Mouse (Mus musculus) kidney, embryonic 15.5 days (tissue): Measurements from ENCODE around the gene Atg4d. TPM values are rescaled to one million over a fixed set of nuclear protein-coding genes. Genes with fewer than 3 reads are reported as not detected.
A peak's percentile ranks its signal among the peaks of the same experiment; 100 is the strongest.
"Not testable (repeated sequence)": the region's sequence is repeated elsewhere in the genome, so short reads cannot be mapped to it uniquely, and the experiment has no call there.

ENCODE experiments used
- ATAC-seq: fragments of 200-750 bp; cut with Nextera tagmentation; replicated peaks from 2 replicates; pipeline ENCODE4 v1.8.0; 2017; ENCODE audit warnings: moderate TSS enrichment; ENCODE audit not compliant: low FRiP score
- H3K27ac ChIP-seq: fragments of 300-500 bp; sonication (generic); 2 replicates; pipeline ENCODE4 v1.5.1; 2015; ENCODE audit warnings: mild to moderate bottlenecking, inconsistent platforms
- H3K27me3 ChIP-seq: fragments of 300-500 bp; sonication (generic); 2 replicates; pipeline ENCODE4 v1.6.1; 2015; ENCODE audit warnings: inconsistent platforms
- H3K36me3 ChIP-seq: fragments of 300-500 bp; sonication (generic); 2 replicates; pipeline ENCODE4 v1.6.1; 2015; ENCODE audit warnings: inconsistent platforms
- H3K4me1 ChIP-seq: fragments of 300-500 bp; sonication (generic); 2 replicates; pipeline ENCODE4 v1.6.1; 2015; ENCODE audit warnings: inconsistent platforms
- H3K4me2 ChIP-seq: fragments of 300-500 bp; sonication (generic); 2 replicates; pipeline ENCODE4 v1.6.1; 2015; ENCODE audit warnings: moderate library complexity, mild to moderate bottlenecking, inconsistent platforms
- H3K4me3 ChIP-seq: fragments of 300-500 bp; sonication (generic); replicated peaks from 2 replicates; pipeline ENCODE4 v1.5.1; 2015; ENCODE audit warnings: mild to moderate bottlenecking, inconsistent platforms
- H3K9ac ChIP-seq: fragments of 300-500 bp; sonication (generic); 2 replicates; pipeline ENCODE4 v1.6.1; 2015; ENCODE audit warnings: mild to moderate bottlenecking, inconsistent platforms
- H3K9me3 ChIP-seq: fragments of 300-500 bp; sonication (generic); replicated peaks from 2 replicates; pipeline ENCODE4 v1.6.1; 2016; ENCODE audit warnings: inconsistent platforms
- WGBS: fragments of 180-500 bp; shearing (Covaris S2); methylation state at CpG from one replicate; pipeline ENCODE4 v1.1.7; 2015; ENCODE audit warnings: mixed read lengths; 5-methylcytosine and 5-hydroxymethylcytosine counted together
- polyA plus RNA-seq: library from polyadenylated mRNA; unstranded; fragments of >200 nt; fragmentation: Nextera tagmentation; extraction: Ambion mirVana; gene quantifications from 2 replicates; pipeline ENCODE4 v1.2.1, GENCODE M21; 2015

The Atg4d gene
- polyA plus RNA-seq, 1 experiment from 2014 or later: 49.5 TPM

- under 1% methylated on average over 72 of the region's 72 CpGs for WGBS
- peaks cover 37% of the 10 kb centered on the region for H3K4me1 ChIP-seq
Observed at GRCm38 (mm10) chr9:21244428-21245112, 20.5 kb upstream of the Atg4d start.

GRCm38 (mm10) chr9:21245113-21245487 lies 20.0 kb upstream of the Atg4d start:
- Histone ChIP-seq H3K36me3 (no peaks in the 10 kb centered on the region), H3K27ac (no peak overlapping the region), H3K4me1 (peaks cover 35% of the 10 kb centered on the region), H3K27me3 (peaks cover 82% of the 10 kb centered on the region), H3K9ac (peak overlapping the region; percentile 39), H3K9me3 (no peaks in the 10 kb centered on the region), H3K4me3 (peak overlapping the region; percentile 51), H3K4me2 (peak overlapping the region; percentile 83)
- ATAC-seq: peak; percentile 5; the same call in 1 of the 2 replicates
- WGBS: 4% methylated on average over 16 of the region's 16 CpGs

More at GRCm38 (mm10) chr9:21244428-21245112, 20.5 kb upstream of the Atg4d start:
- H3K9ac ChIP-seq: peak overlapping the region; percentile 39
- no peak overlapping the region for H3K27ac ChIP-seq
- ATAC-seq: peak; percentile 22; the same call in 1 of the 2 replicates
- H3K36me3 ChIP-seq: no peaks in the 10 kb centered on the region
- H3K4me2 ChIP-seq: peak overlapping the region; percentile 83
- peaks cover 77% of the 10 kb centered on the region for H3K27me3 ChIP-seq
- H3K4me3 ChIP-seq: peak overlapping the region; percentile 51
- no peaks in the 10 kb centered on the region for H3K9me3 ChIP-seq

- Histone ChIP-seq H3K36me3 (no peaks in the 10 kb centered on the region), H3K4me3 (no peak overlapping the region), H3K9ac (no peak overlapping the region), H3K27me3 (peaks cover 94% of the 10 kb centered on the region), H3K4me1 (peaks cover 31% of the 10 kb centered on the region), H3K9me3 (no peaks in the 10 kb centered on the region), H3K4me2 (no peak overlapping the region), H3K27ac (no peak overlapping the region)
- ATAC-seq: no peak
- WGBS: 88% methylated on average over 1 of the region's 1 CpGs
Observed at GRCm38 (mm10) chr9:21246342-21246741, 18.8 kb upstream of the Atg4d start.

GRCm38 (mm10) chr9:21248326-21248725 lies 16.8 kb upstream of the Atg4d start, which contains the start of gene S1pr5:
TSS of gene S1pr5 (minus strand) at chr9:21248443.
- peak within 1 kb of the TSS; percentile 2; the same call in 1 of the 2 replicates for H3K9ac ChIP-seq
- peaks cover 89% of the 10 kb centered on the region for H3K27me3 ChIP-seq
- no peaks in the 10 kb centered on the region for H3K9me3 ChIP-seq
- peak within 1 kb of the TSS; percentile 60 for H3K4me2 ChIP-seq
- no peak for ATAC-seq
- peak within 1 kb of the TSS; percentile 36 for H3K4me3 ChIP-seq
- 0% methylated on average over 25 of the region's 30 CpGs for WGBS
- peaks cover 31% of the 10 kb centered on the region for H3K4me1 ChIP-seq
- H3K36me3 ChIP-seq: no peaks in the 10 kb centered on the region
- H3K27ac ChIP-seq: no peak within 1 kb of the TSS

- peaks cover 73% of the 10 kb centered on the region for H3K27me3 ChIP-seq
- no peaks in the 10 kb centered on the region for H3K9me3 ChIP-seq
- H3K9ac ChIP-seq: no peak overlapping the region
- no peak overlapping the region for H3K4me3 ChIP-seq
- peaks cover 20% of the 10 kb centered on the region for H3K4me1 ChIP-seq
- H3K27ac ChIP-seq: no peak overlapping the region
- H3K36me3 ChIP-seq: no peaks in the 10 kb centered on the region
- H3K4me2 ChIP-seq: no peak overlapping the region
- 21% methylated on average over 17 of the region's 17 CpGs for WGBS
- ATAC-seq: no peak; the same call in 1 of the 2 replicates
Observed at GRCm38 (mm10) chr9:21249629-21250508, 15.2 kb upstream of the Atg4d start.

- H3K27me3 ChIP-seq: peaks cover 67% of the 10 kb centered on the region
- no peak overlapping the region for H3K4me2 ChIP-seq
- H3K4me3 ChIP-seq: no peak overlapping the region
- no peak for ATAC-seq
- 48% methylated on average over 2 of the region's 2 CpGs for WGBS
- no peak overlapping the region for H3K9ac ChIP-seq
- no peaks in the 10 kb centered on the region for H3K9me3 ChIP-seq
- peaks cover 14% of the 10 kb centered on the region for H3K4me1 ChIP-seq
- no peaks in the 10 kb centered on the region for H3K36me3 ChIP-seq
- no peak overlapping the region for H3K27ac ChIP-seq
Observed at GRCm38 (mm10) chr9:21250509-21250908, 14.6 kb upstream of the Atg4d start.

GRCm38 (mm10) chr9:21251116-21251735 lies 13.9 kb upstream of the Atg4d start:
- peaks cover 60% of the 10 kb centered on the region for H3K27me3 ChIP-seq
- no peak overlapping the region for H3K4me3 ChIP-seq

GRCm38 (mm10) chr9:21254690-21255089 lies 10.4 kb upstream of the Atg4d start:
- Histone ChIP-seq H3K27ac (no peak overlapping the region), H3K4me3 (no peak overlapping the region)

More at GRCm38 (mm10) chr9:21251116-21251735, 13.9 kb upstream of the Atg4d start:
- Histone ChIP-seq H3K9me3 (no peaks in the 10 kb centered on the region), H3K36me3 (no peaks in the 10 kb centered on the region), H3K4me1 (peaks cover 14% of the 10 kb centered on the region), H3K4me2 (no peak overlapping the region), H3K9ac (no peak overlapping the region), H3K27ac (no peak overlapping the region)
- no peak for ATAC-seq
- WGBS: 61% methylated on average over 13 of the region's 13 CpGs

GRCm38 (mm10) chr9:21256349-21256748 lies 8.7 kb upstream of the Atg4d start:
- not testable (repeated sequence) for H3K4me1 ChIP-seq, H3K36me3 ChIP-seq, H3K27me3 ChIP-seq, H3K9ac ChIP-seq, H3K9me3 ChIP-seq, H3K27ac ChIP-seq, H3K4me2 ChIP-seq, H3K4me3 ChIP-seq, ATAC-seq
- 85% methylated on average over 4 of the region's 4 CpGs for WGBS

More at GRCm38 (mm10) chr9:21254690-21255089, 10.4 kb upstream of the Atg4d start:
- no peaks in the 10 kb centered on the region for H3K36me3 ChIP-seq
- H3K4me1 ChIP-seq: peaks cover 2% of the 10 kb centered on the region; the same call in 1 of the 2 replicates
- H3K27me3 ChIP-seq: peaks cover 26% of the 10 kb centered on the region
- no peak for ATAC-seq
- no peaks in the 10 kb centered on the region for H3K9me3 ChIP-seq
- H3K4me2 ChIP-seq: no peak overlapping the region
- H3K9ac ChIP-seq: no peak overlapping the region

- Histone ChIP-seq H3K4me3 (no peak overlapping the region), H3K4me2 (no peak overlapping the region), H3K9me3 (no peaks in the 10 kb centered on the region), H3K27me3 (no peaks in the 10 kb centered on the region), H3K36me3 (no peaks in the 10 kb centered on the region), H3K9ac (no peak overlapping the region), H3K27ac (no peak overlapping the region), H3K4me1 (peaks cover 8% of the 10 kb centered on the region)
- 76% methylated on average over 6 of the region's 6 CpGs for WGBS
- no peak for ATAC-seq
Observed at GRCm38 (mm10) chr9:21260491-21261040, 4.5 kb upstream of the Atg4d start.

- Histone ChIP-seq H3K9ac (no peak overlapping the region), H3K27me3 (no peaks in the 10 kb centered on the region), H3K4me1 (peaks cover 21% of the 10 kb centered on the region), H3K9me3 (no peaks in the 10 kb centered on the region), H3K4me3 (no peak overlapping the region), H3K4me2 (no peak overlapping the region), H3K36me3 (peaks cover 6% of the 10 kb centered on the region), H3K27ac (no peak overlapping the region)
- 61% methylated on average over 2 of the region's 2 CpGs for WGBS
- ATAC-seq: no peak
Observed at GRCm38 (mm10) chr9:21261831-21262230, 3.3 kb upstream of the Atg4d start.
